Mouse (Mus musculus): ENCODE measurements at regions not wholly inside any gene's neighbourhood (a gene's known extent, or its start where the extent isn't known, plus 50 kb on each side); places are given as distances from the start of the nearest gene placed in this dataset.
"Not testable (repeated sequence)": the region's sequence is repeated elsewhere in the genome, so short reads cannot be mapped to it uniquely, and the experiment has no call there.

GRCm38 (mm10) chr9:116426269-116426999, 251.3 kb upstream of the Tgfbr2 start:
- peak; percentile 20 to 72 for DNase-seq (ENCODE audit: low spot score in 2 of 2)

GRCm38 (mm10) chr9:116425400-116425799, 250.2 kb upstream of the Tgfbr2 start:
- DNase-seq (ENCODE audit: low spot score in 2 of 2), result not testable (repeated sequence)

GRCm38 (mm10) chr9:116415021-116415420, 239.9 kb upstream of the Tgfbr2 start:
- no peak for DNase-seq (ENCODE audit: low spot score in 2 of 2)

GRCm38 (mm10) chr9:116411067-116411466, 235.9 kb upstream of the Tgfbr2 start:
- DNase-seq (ENCODE audit: low spot score in 2 of 2), result no peak

GRCm38 (mm10) chr9:116410461-116410860, 235.3 kb upstream of the Tgfbr2 start:
- no peak for DNase-seq (ENCODE audit: low spot score in 2 of 2)

- no peak for DNase-seq (ENCODE audit: low spot score in 2 of 2)
These were observed 233.0 kb upstream of the Tgfbr2 start for GRCm38 (mm10) chr9:116408116-116408515.

GRCm38 (mm10) chr9:116405051-116405450, 229.9 kb upstream of the Tgfbr2 start:
- DNase-seq (ENCODE audit: low spot score in 2 of 2), result no peak

- no peak for DNase-seq (ENCODE audit: low spot score in 2 of 2)
These were observed 226.7 kb upstream of the Tgfbr2 start for GRCm38 (mm10) chr9:116401821-116402220.

GRCm38 (mm10) chr9:116400270-116400669, 225.1 kb upstream of the Tgfbr2 start:
- DNase-seq (ENCODE audit: low spot score in 2 of 2), result no peak

GRCm38 (mm10) chr9:116399296-116399695, 224.1 kb upstream of the Tgfbr2 start:
- DNase-seq (ENCODE audit: low spot score in 2 of 2), result no peak

GRCm38 (mm10) chr9:116392258-116392657, 217.1 kb upstream of the Tgfbr2 start:
- no peak for DNase-seq (ENCODE audit: low spot score in 2 of 2)

- DNase-seq (ENCODE audit: low spot score in 2 of 2), result no peak
These were observed 214.6 kb upstream of the Tgfbr2 start for GRCm38 (mm10) chr9:116389781-116390180.

GRCm38 (mm10) chr9:116388863-116389262, 213.7 kb upstream of the Tgfbr2 start:
- DNase-seq (ENCODE audit: low spot score in 2 of 2), result no peak

- no peak for DNase-seq (ENCODE audit: low spot score in 2 of 2)
These were observed 212.9 kb upstream of the Tgfbr2 start for GRCm38 (mm10) chr9:116388025-116388424.

GRCm38 (mm10) chr9:116384176-116385076, 209.3 kb upstream of the Tgfbr2 start:
- peak; percentile 50 to 57 for DNase-seq (ENCODE audit: low spot score in 2 of 2)

- no peak for DNase-seq (ENCODE audit: low spot score in 2 of 2)
These were observed 208.4 kb upstream of the Tgfbr2 start for GRCm38 (mm10) chr9:116383411-116384101.

- DNase-seq (ENCODE audit: low spot score in 2 of 2), result no peak
These were observed 202.5 kb upstream of the Tgfbr2 start for GRCm38 (mm10) chr9:116377706-116378105.

GRCm38 (mm10) chr9:116375658-116376357, 200.6 kb upstream of the Tgfbr2 start:
- DNase-seq (ENCODE audit: low spot score in 2 of 2), result peak; percentile 46 to 62

- no peak for DNase-seq (ENCODE audit: low spot score in 2 of 2)
These were observed 199.2 kb upstream of the Tgfbr2 start for GRCm38 (mm10) chr9:116374343-116374742.

GRCm38 (mm10) chr9:116373396-116373795, 198.2 kb upstream of the Tgfbr2 start:
- no peak for DNase-seq (ENCODE audit: low spot score in 2 of 2)

- DNase-seq (ENCODE audit: low spot score in 2 of 2), result no peak
These were observed 194.0 kb upstream of the Tgfbr2 start for GRCm38 (mm10) chr9:116369059-116369718.
